Mouse (Mus musculus) erythroblast, adult 5-6 weeks (primary cell): Measurements from ENCODE around the gene Tmem247. TPM values are rescaled to one million over a fixed set of nuclear protein-coding genes. Genes with fewer than 3 reads are reported as not detected.

Experiments
- ATAC-seq: replicated peaks from 2 replicates; pipeline ENCODE4 v1.8.0; 2016; ENCODE audit warnings: moderate number of reproducible peaks, mild to moderate bottlenecking, moderate TSS enrichment, inconsistent platforms; ENCODE audit not compliant: poor library complexity, low FRiP score, severe bottlenecking
- total RNA-seq, 2 experiments: library from RNA; stranded (forward) in 1 of 2; stranded (reverse) in 1 of 2; fragments of 150-400 nt in 1 of 2; fragments of 200-764, 138-1000 nt in 1 of 2; gene quantifications; 2 replicates each; pipeline versions ENCODE4 v1.2.3 to v1.2.4; 2015 to 2017; ENCODE audit warnings: low replicate concordance in 2 of 2

The Tmem247 gene
- total RNA-seq, 2 experiments from 2014 or later, result not detected

DNA sequence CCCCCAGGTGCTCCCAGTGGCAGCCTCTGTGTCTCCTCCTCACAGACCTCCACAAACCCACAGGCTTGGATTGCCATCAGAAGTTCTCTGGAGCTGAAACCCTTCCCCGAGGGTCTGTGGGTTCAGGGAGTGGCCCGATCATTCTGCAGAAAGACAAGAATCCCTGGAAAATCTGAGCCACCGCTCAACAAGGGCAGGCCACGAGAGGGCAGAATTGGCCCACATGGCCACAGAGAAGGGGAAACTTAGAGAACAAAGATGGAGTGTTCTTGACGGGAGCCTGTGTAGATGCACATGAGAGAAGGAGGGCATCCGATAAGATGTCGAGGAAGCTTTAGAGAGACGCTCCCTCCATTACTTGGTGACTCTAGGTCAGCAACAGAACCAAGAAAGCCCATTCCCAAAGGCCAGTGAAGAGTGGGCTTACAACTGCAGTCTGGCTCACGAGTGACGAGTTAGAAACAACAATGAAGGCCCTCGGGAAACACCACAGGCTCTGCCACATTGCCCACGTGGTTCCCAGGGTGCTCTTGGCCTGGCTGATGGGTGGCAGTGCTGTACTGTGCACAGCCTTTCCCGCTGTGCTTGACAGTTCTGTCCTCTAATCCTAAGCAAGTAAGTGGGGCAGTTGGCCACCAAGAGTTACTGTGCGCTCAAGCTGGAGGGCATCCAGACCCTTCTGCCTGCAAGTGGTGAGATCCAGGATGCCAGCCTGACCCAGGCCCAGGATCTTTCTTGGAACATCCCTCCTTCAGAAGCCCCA is 7.2 kb upstream of the Tmem247 start:
- ATAC-seq, result no peak

DNA sequence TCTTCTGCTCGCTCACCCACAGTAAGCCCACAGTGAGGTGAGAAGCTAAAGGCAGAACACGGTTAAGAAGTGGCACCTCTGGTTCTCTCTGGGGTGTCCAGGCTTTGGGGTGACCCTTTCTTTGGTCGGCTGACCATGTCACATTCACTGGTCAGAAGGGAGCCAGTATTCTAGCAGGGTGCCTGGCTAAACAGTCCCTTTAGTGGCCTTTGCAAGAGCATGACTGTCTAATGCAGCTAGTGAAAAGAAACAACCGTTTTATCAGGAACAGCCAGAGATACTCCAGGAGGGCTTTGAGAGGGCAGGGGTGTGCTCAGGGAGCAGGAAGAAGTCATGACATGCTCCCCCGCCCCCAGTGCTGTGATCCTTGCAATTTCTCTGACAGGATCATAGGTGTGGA is 5.9 kb upstream of the Tmem247 start:
- no peak for ATAC-seq

GRCm38 (mm10) chr17:86913003-86913607 is 4.0 kb upstream of the Tmem247 start:
- ATAC-seq, result no peak

GRCm38 (mm10) chr17:86915540-86915939 is 1.6 kb upstream of the Tmem247 start:
- ATAC-seq, result no peak

- ATAC-seq, result no peak
Measured at GRCm38 (mm10) chr17:86918786-86919185, 1.6 kb downstream of the Tmem247 start.

GRCm38 (mm10) chr17:86919729-86920128 is 2.6 kb downstream of the Tmem247 start:
- ATAC-seq, result no peak

DNA sequence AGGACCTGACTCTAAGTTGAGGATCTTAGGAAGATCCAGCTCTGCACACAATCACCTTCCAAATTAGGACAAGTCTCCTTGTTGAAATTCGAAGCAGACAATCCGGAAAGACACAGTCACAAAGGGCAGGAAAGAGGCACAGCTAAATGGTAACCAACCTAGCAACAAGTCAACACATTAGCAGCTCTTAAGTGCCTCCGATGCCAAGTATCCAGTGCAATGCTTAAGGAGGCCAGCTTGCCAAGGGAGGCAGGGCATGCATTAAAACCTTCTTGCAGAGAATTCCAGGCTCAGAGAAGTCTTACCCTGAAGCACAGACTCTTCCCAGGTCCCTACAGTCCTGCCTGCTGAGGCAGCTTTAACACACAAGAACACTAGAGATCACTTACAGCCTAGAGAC is 7.5 kb downstream of the Tmem247 start:
- no peak for ATAC-seq

DNA sequence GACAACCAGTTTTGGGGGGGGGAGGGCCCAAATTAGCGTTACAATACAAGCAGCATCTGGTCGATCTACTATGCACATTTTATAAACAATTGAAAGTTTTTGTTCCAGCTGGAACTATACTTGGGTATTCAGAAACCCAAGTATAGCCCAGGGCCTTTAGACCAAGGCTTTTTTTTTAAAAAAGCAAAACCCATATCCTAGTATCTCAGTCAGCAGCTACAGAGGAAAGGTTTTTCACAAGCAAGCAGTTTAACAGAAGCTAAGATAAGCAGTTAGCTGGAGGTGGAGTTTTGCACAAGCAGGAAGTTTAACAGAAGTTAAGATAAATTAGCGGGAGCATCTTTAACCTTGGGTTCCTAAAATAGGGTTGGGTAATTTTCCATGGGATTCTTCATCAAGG is 9.7 kb downstream of the Tmem247 start:
- no peak for ATAC-seq

- ATAC-seq, result no peak
Measured at GRCm38 (mm10) chr17:86929355-86929754, 12.2 kb downstream of the Tmem247 start.

DNA sequence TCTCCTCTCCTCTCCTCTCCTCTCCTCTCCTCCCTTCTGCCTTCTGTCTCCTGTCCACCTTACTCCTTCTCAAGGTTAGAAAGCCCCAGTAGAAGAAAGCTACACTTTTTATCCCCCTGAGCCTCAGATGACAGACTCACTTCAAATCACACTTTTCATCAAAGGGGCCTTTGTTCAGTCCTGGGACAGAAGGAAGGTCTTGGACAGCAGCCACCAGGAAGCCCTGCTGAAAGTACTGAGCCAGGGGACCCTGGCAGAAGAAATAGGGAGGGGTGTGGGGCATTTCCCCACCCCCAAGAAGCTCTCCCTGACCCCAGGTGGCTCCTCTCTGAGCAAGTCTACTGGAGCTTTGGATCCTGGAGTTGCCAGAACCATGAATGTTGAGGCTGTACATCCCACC is 12.8 kb downstream of the Tmem247 start:
- no peak for ATAC-seq

DNA sequence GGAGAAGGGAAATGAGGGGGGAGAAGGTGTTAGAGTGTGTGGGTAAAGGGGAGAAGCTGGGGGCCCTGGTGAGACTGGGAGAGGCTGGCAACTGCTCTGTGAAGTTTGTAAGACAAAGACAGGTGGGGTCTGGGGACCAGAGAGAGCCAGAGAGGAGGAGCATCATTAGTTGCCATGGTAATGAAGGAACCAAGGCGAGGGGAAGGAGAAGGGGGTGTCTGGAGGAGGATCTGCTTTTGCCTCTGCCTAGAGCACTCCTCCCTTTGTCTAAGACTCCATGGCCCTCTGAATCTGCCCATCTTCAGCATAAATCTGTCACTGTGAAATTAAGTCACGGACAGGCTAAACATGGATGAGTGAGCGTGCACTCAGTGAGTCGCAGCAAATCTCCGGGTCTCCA is 15.7 kb downstream of the Tmem247 start:
- no peak for ATAC-seq

GRCm38 (mm10) chr17:86937064-86937463 is 19.9 kb downstream of the Tmem247 start:
- no peak for ATAC-seq

DNA sequence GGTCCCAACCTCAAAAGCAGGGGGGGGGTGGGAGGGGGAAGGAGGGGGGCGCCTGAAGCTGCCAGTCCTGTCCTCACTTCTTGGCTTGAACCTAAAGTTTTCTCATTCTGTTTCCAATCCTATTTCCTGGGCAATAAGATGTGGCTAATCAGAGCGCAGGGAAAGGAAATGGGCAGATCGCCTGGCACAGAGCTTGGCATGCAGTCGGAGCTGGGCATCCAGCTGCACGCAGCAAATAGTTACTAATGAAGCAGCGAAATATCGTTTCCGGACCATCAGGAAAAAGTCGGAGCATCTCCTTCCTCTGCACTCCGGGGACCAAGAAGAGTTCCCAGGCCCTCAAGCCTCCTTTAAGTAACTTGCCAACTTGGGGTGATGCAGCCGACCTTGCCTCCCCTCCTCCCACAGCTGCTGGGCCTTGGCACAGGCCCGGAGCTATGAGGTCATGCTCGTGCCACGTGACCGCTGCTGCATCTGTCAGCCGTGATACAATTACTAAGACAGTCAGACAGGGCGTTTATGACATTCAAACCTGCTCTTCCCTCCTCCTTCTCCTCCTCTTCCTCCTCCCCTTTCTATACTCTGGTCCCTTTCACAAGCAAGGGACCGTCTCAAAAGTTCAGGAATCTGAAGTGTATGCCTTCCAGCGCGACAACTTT is 20.5 kb downstream of the Tmem247 start:
- ATAC-seq, result no peak

- ATAC-seq, result no peak
Measured at GRCm38 (mm10) chr17:86938683-86939082, 21.5 kb downstream of the Tmem247 start.

- ATAC-seq, result no peak
Measured at GRCm38 (mm10) chr17:86942112-86942511, 25.0 kb downstream of the Tmem247 start.

DNA sequence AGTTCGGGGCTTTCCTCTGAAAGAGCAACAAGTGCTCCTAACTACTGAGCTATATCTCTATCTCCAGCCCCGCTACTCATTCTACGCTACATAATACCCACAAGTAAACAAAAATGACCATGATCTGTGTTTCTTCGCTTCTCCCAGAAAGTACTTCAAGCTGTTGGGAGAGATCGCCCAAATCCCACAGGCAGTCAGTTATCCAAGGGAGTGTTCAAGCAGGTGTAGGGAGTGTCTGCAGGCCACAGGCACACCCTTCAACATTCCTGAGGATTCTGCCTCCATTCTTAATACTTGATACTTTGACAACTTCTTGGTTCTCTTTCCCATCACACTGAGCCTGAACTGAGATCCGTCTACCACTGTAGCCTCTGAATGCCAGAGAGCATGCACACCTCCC is 26.0 kb downstream of the Tmem247 start:
- ATAC-seq, result no peak

DNA sequence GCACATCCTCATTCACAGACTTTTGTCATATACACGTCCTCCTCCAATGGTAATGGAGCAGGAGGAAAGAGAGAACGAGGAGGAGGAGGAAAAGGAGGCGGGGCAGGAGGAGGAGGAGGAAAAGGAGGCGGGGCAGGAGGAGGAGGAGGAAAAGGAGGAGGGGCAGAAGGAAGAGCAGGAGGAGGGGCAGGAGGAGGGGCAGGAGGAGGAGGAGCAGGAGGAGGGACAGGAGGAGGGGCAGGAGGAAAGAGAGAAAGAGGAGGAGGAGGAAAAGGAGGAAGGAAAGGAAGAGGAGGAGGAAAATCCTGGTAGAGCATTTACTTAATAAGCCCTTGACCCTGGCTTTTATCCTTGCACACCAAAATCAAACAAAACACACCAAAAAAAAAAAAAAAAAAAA is 28.9 kb downstream of the Tmem247 start:
- no peak for ATAC-seq

DNA sequence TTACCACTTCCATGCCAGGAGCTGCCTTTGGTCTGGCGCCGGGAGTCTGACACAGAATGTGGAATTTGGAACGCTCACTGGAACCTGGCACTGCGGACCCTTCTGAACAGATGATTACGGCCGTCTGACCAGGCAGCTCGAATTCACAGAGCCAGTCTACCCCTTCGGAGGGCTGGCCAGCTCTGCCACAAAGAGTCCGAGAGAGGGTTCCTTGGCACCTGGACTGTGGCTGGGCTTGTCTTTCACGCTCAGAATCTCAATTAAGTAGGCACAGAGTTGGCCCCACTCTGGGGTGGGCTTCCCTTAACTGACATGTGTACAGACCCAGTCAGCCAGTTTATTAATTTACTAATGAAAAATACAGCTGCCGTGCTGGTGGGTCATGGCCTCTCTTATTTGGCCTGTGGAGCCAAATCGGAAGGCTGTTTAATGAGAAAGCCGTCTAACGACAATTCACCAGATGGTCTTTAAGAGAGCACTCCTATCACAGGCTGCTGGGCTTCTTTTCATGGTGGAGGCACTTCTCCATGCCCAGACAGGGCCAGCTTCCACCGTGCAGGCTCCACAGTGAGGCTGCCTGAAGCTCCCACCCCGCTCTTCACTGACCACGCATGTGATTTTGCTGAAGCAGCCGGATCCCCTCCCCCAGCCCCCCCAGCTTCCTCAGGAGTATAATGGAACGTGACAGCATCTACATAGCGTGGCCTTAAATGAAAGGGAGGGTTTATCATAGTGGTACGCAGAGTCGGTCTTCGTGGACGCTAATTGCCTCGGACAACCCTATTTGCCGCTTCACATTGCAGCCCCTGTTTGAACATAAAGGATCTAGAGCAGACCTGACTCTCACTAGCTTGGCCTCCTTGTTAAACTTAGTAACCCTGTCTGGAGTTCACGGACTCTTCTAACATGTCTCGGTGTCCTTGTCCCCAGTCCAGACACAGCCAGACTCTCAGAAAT is 31.0 kb downstream of the Tmem247 start, which contains the start of gene Atp6v1e2:
Atp6v1e2 (minus strand) TSS at position 58 of the 957 bp plus-strand sequence.
- no peak for ATAC-seq

DNA sequence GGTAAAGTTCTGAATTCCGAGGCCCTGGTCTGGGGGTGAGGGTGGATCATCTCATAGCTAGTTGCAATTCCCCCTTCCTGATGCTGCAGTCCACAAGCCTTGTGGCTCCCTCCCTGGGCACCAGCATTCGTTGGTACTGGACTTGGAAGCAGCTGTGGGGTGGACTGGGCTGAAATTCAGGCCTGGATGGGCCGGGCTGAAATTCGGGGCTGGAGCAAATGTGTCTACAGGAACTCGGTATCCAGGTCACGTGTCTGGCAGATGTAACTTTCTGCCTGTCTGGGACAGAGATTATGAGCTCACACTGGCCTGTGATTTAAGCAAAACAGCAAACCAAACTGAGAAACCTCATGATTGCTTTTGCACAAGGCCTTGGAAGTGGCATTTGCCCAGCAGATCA is 31.7 kb downstream of the Tmem247 start:
- no peak for ATAC-seq

DNA sequence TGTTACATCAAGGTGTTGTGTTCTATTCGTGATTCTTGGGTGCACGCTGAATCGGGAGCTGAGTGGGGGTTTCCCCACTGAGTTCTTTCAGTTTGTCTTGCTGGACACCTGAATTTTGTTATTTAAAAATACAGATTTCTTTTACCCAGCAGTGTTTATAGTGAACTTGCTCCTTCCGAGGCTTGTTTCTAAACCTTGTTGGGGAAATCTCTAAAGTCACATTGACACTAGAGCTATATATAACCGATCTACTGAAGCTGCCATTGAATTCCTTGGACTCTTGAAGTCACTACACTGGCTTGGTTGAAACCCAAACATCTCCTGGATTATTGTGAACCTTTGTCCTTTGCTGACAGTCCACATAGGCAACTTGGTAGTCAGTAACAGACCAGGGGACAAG is 40.1 kb downstream of the Tmem247 start:
- ATAC-seq, result no peak
